Mouse (Mus musculus) spleen, adult 2 months (tissue): ENCODE data around the gene Sh3gl2. TPM values are rescaled to one million over a fixed set of nuclear protein-coding genes. Genes with fewer than 3 reads are reported as not detected.

Experiments
- DNase-seq, 2 experiments: peaks; one replicate each; pipeline versions ENCODE4 v3.0.0 to v3.0.0-alpha.2; 2012 to 2021; ENCODE audit warnings: low spot score in 2 of 2, low read depth in 1 of 2
- H3K27ac ChIP-seq: fragments of 200-500 bp; 2 replicates; pipeline ENCODE4 v1.5.1; 2012; ENCODE audit warnings: low read length, inconsistent platforms; ENCODE audit not compliant: insufficient read depth
- H3K27me3 ChIP-seq: fragments of 200-500 bp; 2 replicates; pipeline ENCODE4 v1.6.1; 2012; ENCODE audit warnings: mild to moderate bottlenecking, moderate library complexity, low read length, inconsistent platforms; ENCODE audit not compliant: control insufficient read depth, insufficient read depth
- H3K36me3 ChIP-seq: fragments of 200-500 bp; 2 replicates; pipeline ENCODE4 v1.6.1; 2012; ENCODE audit warnings: mild to moderate bottlenecking, low read length, inconsistent platforms; ENCODE audit not compliant: control insufficient read depth, insufficient read depth
- H3K4me1 ChIP-seq: fragments of 200-500 bp; 2 replicates; pipeline ENCODE4 v1.6.1; 2011; ENCODE audit warnings: inconsistent platforms; ENCODE audit not compliant: control insufficient read depth, insufficient read depth, insufficient read length
- H3K4me3 ChIP-seq: fragments of 200-500 bp; 2 replicates; pipeline ENCODE4 v1.5.1; 2011; ENCODE audit warnings: mild to moderate bottlenecking, inconsistent platforms; ENCODE audit not compliant: insufficient read depth, insufficient read length; ENCODE audit errors: extremely low read depth
- CTCF ChIP-seq: fragments of 200-500 bp; IDR thresholded peaks from 2 replicates; pipeline ENCODE4 v1.5.1; 2011; ENCODE audit warnings: mild to moderate bottlenecking, inconsistent platforms; ENCODE audit not compliant: insufficient read depth, insufficient read length, insufficient replicate concordance; ENCODE audit errors: extremely low read depth
- POLR2A ChIP-seq: fragments of 200-500 bp; IDR thresholded peaks from 2 replicates; pipeline ENCODE4 v1.6.1; 2011; ENCODE audit warnings: low read depth, low read length, inconsistent platforms
- WGBS: fragments of 180-500 bp; shearing (Covaris S2); methylation state at CpG from one replicate; pipeline ENCODE4 v1.1.7; 2018; 5-methylcytosine and 5-hydroxymethylcytosine counted together
- polyA plus RNA-seq: library from polyadenylated mRNA; depleted of rRNA; stranded (reverse); fragments of >200 nt; gene quantifications from 2 replicates; pipeline ENCODE4 v1.2.3, GENCODE M21; 2012

Sh3gl2 gene
- polyA plus RNA-seq, 1 experiment = 0.12 TPM

DNA sequence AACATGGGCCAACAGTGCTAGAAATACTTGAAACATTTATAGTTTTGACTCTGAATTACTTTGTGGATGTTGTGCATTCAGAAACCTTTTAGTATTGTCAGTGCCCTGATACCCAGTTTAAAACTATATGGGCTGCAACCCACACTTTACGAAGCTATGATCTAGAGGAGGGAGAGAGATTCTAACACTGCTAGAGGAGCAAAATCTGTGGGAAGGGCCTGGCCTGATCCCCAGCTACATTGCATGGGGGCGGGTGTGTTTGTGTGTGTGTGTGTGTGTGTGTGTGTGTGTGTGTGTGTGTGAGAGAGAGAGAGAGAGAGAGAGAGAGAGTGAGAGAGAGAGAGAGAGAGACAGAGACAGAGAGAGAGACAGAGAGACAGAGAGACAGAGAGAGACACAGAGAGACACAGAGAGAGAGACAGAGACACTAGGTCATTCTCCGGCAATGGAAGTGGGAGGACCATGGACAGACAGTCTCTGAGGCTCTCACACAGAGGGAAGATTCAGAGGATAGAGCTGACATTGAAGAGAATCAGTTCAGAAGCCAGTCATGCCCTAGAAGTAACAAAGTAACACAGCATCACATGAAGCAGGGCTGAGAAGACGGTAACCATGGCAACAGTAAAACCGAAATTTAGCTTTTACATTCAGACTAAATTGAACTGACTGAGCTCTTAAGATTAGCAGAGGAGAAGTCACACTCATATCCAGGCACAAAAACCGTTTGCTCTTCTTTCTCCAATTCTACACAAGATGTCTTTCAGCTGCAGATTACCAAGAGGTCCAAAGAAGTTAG, 95.9 kb downstream of the Sh3gl2 start:
- H3K36me3 ChIP-seq = no peaks in the 10 kb centered on the region
- H3K4me3 ChIP-seq = no peak overlapping the region
- no peak for DNase-seq
- H3K27me3 ChIP-seq = no peaks in the 10 kb centered on the region
- TF ChIP-seq POLR2A (no peak), CTCF (no peak)
- 80% methylated on average over 6 of the region's 6 CpGs for WGBS
- H3K4me1 ChIP-seq = no peaks in the 10 kb centered on the region
- no peak overlapping the region for H3K27ac ChIP-seq

DNA sequence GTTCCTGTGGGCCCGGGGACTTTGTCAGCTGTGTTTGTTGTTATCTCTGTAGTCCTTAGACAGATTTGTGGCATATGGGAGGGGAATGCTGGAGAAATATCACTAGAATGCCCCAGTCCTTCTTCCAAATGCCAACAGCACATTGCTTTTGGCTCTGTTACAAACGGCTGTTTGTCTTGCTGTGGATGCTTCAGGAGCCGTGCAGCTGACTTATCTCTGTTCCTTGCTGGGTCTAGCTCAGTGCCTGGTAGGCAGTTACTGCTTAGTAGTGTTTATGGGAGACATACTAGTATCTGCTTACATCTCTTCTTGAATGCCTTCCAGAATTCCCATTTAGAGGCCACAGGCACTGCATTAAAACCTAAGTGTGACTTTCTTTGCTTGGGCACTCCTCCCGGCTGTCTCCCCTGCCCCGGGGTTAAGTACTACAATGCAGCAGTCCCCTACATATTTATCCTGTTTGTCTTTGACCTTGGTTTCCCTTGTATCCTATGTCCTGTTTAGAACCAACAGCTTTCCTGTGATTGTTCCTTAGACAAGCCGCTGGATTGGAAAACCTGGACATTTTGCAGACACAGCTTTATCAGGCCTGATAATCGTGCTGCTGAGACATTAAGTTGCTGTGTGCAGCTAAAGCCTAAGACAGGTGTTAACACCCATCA, 101.1 kb downstream of the Sh3gl2 start:
- no peaks in the 10 kb centered on the region for H3K27me3 ChIP-seq
- no peak overlapping the region for H3K27ac ChIP-seq
- H3K4me1 ChIP-seq = no peaks in the 10 kb centered on the region
- no peak for TF ChIP-seq POLR2A
- no peak for TF ChIP-seq CTCF
- H3K4me3 ChIP-seq = no peak overlapping the region
- WGBS = 58% methylated on average over 7 of the region's 7 CpGs
- no peak for DNase-seq
- H3K36me3 ChIP-seq = no peaks in the 10 kb centered on the region

DNA sequence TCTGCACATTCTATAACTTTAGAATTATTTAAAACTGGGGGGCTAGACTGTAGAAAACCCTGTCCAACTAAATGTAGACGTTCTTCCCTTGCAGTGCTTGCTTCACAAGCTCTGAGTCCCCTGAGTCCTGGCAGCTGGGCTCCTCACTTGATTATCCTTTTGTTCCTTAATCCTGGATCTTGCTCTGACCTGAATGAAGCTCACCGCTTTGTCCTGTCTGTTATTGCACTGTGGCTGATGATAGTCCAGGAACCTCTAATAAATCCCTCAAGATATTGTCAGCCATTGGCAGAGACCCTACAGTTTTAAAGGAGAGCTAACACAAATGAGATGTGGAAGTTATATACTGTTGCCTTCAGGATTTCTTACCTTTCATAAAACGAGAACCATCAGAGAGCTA, 114.2 kb downstream of the Sh3gl2 start:
- no peak overlapping the region for H3K4me3 ChIP-seq
- H3K27me3 ChIP-seq = no peaks in the 10 kb centered on the region
- no peak for DNase-seq
- H3K27ac ChIP-seq = no peak overlapping the region
- H3K4me1 ChIP-seq = no peaks in the 10 kb centered on the region
- 70% methylated on average over 3 of the region's 3 CpGs for WGBS
- no peaks in the 10 kb centered on the region for H3K36me3 ChIP-seq
- no peak for TF ChIP-seq POLR2A
- no peak for TF ChIP-seq CTCF

DNA sequence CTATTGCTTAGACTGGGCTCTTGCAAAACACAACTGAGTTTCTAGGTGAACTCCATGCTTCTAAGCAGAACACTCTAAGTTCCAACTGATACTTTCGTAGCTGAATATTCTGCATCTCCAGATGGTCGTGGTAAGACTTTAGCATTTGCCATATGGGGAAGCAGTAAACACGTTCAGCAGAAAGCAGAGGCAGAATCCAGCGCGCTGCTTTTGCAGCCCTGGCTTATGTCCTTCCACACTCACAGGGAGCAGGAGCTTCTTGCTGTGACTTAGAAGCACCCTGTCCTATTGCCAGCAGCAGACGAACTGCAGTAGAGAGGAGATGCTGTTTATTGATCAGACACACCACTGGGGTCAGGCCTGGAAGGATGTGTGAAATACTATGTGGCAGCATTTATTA, 120.5 kb downstream of the Sh3gl2 start:
- no peak for TF ChIP-seq CTCF
- no peak for TF ChIP-seq POLR2A
- no peak for DNase-seq
- no peak overlapping the region for H3K27ac ChIP-seq
- no peaks in the 10 kb centered on the region for H3K4me1 ChIP-seq
- H3K4me3 ChIP-seq = no peak overlapping the region
- 85% methylated on average over 6 of the region's 6 CpGs for WGBS
- H3K27me3 ChIP-seq = no peaks in the 10 kb centered on the region
- no peaks in the 10 kb centered on the region for H3K36me3 ChIP-seq

DNA sequence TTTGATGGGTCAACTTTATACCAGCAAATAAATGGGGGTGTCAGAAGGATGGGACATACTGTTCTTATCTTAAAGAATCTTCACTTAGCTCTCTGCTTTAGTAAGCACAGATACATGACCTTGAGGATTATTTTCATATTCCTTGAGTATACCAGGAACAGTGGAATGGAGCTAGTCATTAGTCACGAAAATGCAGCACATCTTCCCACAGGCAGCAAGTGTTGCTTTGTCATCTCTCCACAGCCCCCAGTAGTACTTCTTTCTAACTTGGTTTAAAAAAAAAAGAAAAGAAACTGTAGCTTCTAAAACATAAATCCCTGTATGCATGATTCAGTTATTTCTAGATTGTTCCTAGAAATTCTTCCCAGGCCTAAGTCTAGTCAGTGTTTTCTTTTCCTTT, 121.1 kb downstream of the Sh3gl2 start:
- no peak for TF ChIP-seq CTCF
- TF ChIP-seq POLR2A = no peak
- Histone ChIP-seq H3K27me3 (no peaks in the 10 kb centered on the region), H3K4me3 (no peak overlapping the region), H3K36me3 (no peaks in the 10 kb centered on the region), H3K27ac (no peak overlapping the region), H3K4me1 (no peaks in the 10 kb centered on the region)
- WGBS = 73% methylated on average over 1 of the region's 1 CpGs
- no peak for DNase-seq

DNA sequence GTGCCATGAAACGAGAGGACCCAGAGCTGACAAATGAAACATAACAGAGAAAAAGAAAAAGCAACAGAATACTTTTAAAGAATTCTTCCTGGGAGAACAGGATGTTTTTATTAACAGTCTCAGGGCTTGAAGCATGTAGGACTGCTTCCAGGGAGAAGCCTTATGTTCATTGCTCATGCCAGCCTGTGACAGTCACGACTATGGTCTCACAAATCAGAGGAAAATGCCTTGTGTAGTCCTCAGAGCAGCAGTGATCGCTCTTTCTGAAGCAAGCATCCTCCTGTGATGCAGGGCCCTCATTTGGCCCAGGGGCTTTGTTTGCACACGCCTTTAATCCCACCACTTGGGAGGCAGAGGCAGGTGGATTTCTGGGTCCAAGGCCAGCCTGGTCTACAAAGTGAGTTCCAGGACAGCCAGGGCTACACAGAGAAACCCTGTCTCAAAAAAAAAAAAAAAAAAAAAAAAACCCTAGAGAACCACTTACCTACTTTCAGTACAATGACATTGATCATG, 129.8 kb downstream of the Sh3gl2 start:
- H3K27ac ChIP-seq = no peak overlapping the region
- no peak overlapping the region for H3K4me3 ChIP-seq
- no peaks in the 10 kb centered on the region for H3K4me1 ChIP-seq
- 69% methylated on average over 4 of the region's 4 CpGs for WGBS
- no peak for DNase-seq
- no peak for TF ChIP-seq CTCF
- TF ChIP-seq POLR2A = no peak
- no peaks in the 10 kb centered on the region for H3K27me3 ChIP-seq
- H3K36me3 ChIP-seq = no peaks in the 10 kb centered on the region

DNA sequence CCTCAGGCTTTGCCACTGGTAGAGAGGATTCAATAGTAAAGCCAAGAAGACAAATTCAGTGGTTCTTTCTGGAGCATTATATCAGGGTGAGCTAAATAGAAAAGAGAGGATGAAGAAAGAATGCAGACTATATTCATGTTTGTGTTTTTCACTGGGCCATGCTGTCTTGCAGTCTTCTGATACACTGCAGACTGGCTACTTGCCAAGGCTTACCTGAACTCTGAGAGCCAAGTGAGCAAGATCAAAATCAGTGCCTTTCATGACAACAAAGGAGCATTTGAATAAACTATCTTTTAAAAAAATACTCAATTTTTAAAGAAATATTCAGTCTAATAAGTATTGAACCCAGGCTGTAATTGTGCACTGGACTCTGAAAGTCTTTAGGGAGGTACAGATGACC, 131.4 kb downstream of the Sh3gl2 start:
- H3K4me3 ChIP-seq = no peak overlapping the region
- no peaks in the 10 kb centered on the region for H3K36me3 ChIP-seq
- no peaks in the 10 kb centered on the region for H3K4me1 ChIP-seq
- DNase-seq = no peak
- H3K27ac ChIP-seq = no peak overlapping the region
- H3K27me3 ChIP-seq = no peaks in the 10 kb centered on the region
- TF ChIP-seq CTCF = no peak
- TF ChIP-seq POLR2A = no peak
